Mouse (Mus musculus) mature B cell (primary cell): ENCODE measurements around the gene Ddit4.
"Not testable (repeated sequence)": the region's sequence is repeated elsewhere in the genome, so short reads cannot be mapped to it uniquely, and the experiment has no call there.

Experiments used
- in situ Hi-C: fragments of 300-500 bp; cut with MboI; formaldehyde crosslinking; loops from 2 replicates; pipeline ENCODE4 v1.14.3; 2019

Ddit4 gene

DNA sequence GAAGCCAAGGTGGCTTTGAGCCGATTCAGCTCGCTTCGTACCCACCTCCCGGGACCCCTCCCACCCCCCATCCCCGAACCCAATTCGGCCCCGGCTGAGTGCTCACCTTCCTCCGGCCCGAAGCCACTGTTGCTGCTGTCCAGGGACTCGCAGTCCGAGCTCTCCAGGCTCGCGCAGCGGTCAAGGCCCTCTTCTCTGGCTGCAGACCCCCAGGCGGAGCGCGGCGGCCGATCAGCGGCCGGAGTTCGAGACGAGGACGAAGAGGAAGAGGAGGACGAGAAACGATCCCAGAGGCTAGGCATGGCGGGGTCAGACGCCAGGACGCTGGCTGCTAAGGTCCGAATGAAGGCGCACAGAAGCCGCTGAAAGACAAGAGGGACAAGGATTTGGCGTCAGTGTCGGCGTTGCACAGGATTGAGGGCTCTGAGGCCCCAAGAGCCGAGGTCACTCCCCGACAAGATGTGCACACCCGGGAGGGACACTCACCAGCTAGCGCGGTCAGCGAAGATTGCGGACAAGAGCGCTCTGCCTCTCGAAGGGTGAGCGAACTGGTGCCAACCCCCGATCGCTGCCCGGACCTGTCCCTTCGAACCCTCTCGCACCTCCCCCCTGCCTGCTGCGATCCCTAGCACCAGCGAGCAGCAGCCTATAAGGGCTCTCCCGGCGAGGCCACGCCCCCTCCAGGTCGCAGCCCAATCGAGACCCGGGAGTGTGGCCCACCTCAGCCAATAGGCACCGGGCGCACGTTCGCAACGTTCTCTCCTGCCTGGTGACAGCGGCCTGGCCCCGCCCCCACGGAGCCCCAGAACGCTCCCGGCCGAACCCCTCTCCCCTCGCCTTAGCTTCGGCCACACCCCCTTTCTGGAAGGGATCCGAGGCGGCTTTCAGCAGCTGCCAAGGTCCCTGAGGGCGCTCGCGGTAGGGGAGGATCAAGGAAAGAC, at the start of gene Ddit4:
Ddit4 (minus strand) TSS at position 624 of the 941 bp plus-strand sequence.
- in situ Hi-C loops = no loop called here

- in situ Hi-C loops = no loop called here
Measured at GRCm38 (mm10) chr10:59999057-59999456, 47.4 kb upstream of the Ddit4 start.

DNA sequence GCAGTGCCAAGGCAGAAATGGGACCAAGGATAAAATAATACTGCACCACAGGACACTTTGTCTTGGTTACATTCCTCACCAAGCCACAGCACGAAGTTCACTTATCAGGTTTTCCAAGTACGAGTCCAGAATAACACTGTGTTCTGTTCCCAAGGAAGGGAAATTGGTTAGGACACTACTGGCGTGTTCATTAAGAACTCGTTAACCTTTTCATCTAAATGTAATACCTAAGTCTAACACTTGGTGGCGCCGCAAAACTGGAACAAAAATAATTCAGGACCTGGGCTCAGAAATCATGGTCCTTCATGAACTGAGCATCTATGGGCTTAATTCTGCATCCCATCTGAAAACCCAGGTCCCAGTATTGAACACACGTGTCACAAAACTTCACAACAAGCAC, 46.0 kb upstream of the Ddit4 start:
- in situ Hi-C loops = no loop called here

GRCm38 (mm10) chr10:59995889-59996288, 44.3 kb upstream of the Ddit4 start:
- in situ Hi-C loops = no loop called here

GRCm38 (mm10) chr10:59993813-59994212, 42.2 kb upstream of the Ddit4 start:
- in situ Hi-C loops = not testable (repeated sequence)

GRCm38 (mm10) chr10:59992024-59992423, 40.4 kb upstream of the Ddit4 start:
- in situ Hi-C loops = no loop called here

DNA sequence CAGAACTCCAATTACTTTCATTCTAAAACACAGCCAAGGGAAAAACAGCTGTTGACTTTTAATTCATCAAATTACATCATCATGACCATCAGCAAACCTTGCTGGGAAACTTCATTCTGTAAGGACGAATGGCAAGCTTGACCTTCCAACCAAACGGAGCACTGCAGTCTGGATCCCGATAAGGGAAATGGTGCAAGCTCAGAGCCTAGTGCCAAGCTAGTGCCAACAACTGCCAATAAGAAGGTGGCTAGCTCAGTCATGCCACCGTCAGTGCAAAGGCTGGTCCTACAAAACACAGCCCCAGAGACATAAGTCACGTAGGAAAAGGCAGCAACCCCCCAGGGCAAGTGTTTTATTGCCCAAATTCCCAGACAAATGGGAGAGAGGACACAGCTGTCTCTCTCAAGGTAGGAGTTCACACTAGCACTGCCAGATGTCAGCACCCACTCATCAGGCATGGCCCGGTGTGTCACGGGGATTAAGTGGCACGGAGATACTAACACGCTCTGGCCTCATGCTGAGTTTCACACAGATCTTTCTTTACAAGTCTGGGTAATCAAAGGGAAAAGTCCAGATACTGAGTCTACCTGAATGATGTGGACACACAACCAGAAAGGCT, 39.7 kb upstream of the Ddit4 start:
- in situ Hi-C loops = no loop called here

GRCm38 (mm10) chr10:59990393-59990792, 38.8 kb upstream of the Ddit4 start:
- in situ Hi-C loops = no loop called here

GRCm38 (mm10) chr10:59988036-59988435, 36.4 kb upstream of the Ddit4 start:
- in situ Hi-C loops = no loop called here

GRCm38 (mm10) chr10:59982379-59982873, 30.8 kb upstream of the Ddit4 start:
- in situ Hi-C loops = no loop called here

- in situ Hi-C loops = no loop called here
Measured at GRCm38 (mm10) chr10:59981792-59982191, 30.2 kb upstream of the Ddit4 start.

- in situ Hi-C loops = no loop called here
Measured at GRCm38 (mm10) chr10:59981336-59981735, 29.7 kb upstream of the Ddit4 start.

DNA sequence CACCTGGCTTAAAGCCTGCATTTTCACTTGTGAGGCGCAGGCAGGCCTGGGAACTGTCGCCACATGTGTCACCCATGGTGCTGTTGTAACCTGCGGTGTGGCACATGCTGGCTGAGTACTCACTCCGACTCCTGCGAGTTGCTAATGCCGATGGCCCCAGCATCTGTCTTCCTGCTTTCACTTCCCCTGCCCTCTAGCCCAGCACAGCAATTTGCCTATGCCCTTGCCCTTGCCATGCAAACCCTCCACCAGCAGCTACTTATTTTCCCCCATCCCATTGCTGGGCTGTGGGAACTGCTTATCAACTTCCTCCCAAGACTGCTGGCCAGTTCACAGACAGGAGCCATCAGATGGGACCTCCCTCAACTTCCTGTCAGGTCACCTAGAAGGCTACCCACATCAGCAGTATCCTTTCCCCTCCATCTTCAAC, 29.2 kb upstream of the Ddit4 start:
- in situ Hi-C loops = no loop called here

- in situ Hi-C loops = no loop called here
Measured at GRCm38 (mm10) chr10:59978873-59979743, 27.5 kb upstream of the Ddit4 start.

DNA sequence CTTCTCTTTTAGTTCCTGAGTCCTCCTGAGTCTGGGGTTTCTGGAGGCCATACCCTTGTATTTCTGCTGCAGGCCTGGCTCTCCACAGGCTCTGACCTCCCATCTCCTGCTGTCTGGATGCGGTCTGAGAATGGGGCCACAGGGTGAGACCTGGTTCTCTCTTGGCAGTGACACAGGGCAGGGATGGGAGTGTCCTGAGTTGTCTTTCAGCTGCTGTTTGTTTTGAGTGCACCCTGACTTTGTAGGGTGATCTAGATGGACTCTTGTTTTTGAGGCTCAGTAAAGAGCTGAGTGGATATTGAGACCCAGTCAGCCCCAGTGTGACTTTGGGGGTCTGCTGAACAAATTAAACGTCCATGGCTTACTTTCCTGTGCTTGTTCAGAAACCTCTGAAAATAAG, 26.8 kb upstream of the Ddit4 start:
- in situ Hi-C loops = no loop called here

DNA sequence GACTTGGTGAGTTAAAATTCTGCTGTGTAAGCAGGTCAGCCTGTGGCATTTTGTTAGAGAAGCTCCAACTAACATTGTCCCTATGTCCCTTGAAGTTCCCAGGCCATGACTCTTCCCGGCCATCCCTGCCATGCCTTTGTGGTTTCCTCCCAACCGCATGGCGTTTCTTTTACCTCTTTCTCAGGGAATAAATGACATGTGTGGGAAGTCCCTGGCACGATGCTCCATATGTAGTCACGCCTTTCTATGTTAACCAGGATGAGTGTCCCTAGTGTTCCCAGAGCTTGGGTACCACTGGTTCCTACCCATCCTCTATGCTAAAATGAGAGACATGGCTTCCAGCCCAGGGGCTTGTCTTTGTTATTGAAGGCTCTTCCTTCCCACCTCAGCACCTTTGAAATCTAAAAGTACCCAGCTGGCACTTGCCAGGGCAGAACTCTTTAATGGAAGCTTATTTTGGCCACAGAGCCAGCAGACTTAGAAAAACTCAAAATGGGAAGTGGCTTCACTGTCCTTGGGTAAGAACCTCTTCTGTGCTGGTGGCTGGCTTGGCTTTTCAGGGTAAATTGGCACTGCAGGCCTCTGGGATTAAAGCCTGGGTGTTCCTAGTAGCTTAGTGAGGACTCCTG, 26.2 kb upstream of the Ddit4 start:
- in situ Hi-C loops = no loop called here

DNA sequence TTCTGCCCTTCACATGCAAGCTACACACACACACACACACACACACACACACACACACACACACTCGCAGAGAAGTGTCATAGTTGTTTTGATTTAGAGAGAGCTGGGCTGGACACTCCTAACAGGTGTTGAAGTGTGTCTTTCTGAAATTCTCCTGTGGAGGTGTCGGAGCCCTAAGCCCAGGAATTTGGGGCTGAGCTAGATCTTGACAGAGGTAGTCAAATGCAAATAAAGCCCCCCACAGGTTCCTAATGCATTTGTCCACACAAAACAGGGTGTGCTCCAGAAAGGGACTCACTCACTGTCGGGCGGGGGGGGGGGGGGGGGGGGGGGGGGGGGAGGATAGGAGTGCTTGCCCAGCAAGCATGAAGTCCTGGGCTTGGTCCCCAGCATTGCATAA, 25.5 kb upstream of the Ddit4 start:
- in situ Hi-C loops = no loop called here

DNA sequence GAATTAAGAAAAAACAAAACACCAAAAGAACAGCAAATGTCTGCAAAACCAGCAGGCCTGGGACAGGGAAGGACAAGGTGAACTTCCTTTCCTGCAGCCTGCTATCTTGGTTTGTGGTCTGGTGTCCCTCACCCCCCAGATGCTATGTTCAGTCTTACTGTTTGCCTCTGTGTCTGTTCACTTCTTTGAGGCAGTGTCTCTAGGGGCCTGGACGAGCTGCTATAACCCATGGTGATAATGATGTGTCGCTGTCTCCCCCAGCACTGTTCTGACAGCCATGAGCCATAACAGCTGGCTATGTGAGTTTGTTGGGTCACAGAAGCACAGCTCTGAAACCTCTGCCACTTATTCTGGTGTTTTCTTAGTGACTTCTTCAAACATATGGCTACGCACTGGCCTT, 23.2 kb upstream of the Ddit4 start:
- in situ Hi-C loops = no loop called here

GRCm38 (mm10) chr10:59974191-59974664, 22.6 kb upstream of the Ddit4 start:
- in situ Hi-C loops = no loop called here

DNA sequence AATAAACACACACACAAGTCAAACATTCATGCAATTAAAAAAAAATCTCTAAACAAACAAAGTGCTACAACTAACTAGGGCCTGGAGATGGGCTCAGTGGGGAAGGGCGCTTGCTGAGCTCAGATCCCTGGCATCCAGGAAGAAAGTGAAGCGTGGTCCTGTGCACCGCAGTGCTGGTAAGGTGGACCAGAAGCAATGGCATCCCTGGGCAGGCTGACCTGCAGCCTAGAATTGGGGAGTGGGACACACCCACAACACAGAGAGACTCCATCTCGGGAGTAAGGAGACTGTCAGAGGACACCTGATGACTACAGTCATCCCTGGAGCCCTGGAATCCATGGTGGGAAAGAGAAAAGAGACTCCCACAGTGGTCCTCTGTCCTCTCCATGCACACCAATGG, 21.8 kb upstream of the Ddit4 start:
- in situ Hi-C loops = no loop called here

GRCm38 (mm10) chr10:59972999-59973398, 21.4 kb upstream of the Ddit4 start:
- in situ Hi-C loops = no loop called here
